Mouse (Mus musculus) embryonic facial prominence, embryonic 11.5 days (tissue): ENCODE results near the gene Xylt1. TPM values are rescaled to one million over a fixed set of nuclear protein-coding genes. Genes with fewer than 3 reads are reported as not detected.

Experiments used
- ATAC-seq: fragments of 200-750 bp; cut with Nextera tagmentation; replicated peaks from 2 replicates; pipeline ENCODE4 v1.8.0; 2017; ENCODE audit warnings: low read depth; ENCODE audit not compliant: insufficient number of reproducible peaks, low FRiP score, low TSS enrichment
- DNase-seq: peaks from one replicate; pipeline ENCODE4 v3.0.0-alpha.2; 2015; ENCODE audit warnings: low spot score
- H3K27ac ChIP-seq: fragments of 300-500 bp; sonication (generic); replicated peaks from 2 replicates; pipeline ENCODE4 v1.5.1; 2014; ENCODE audit warnings: mild to moderate bottlenecking, low read depth, low read length, control low read depth
- H3K27me3 ChIP-seq: fragments of 300-500 bp; sonication (generic); 2 replicates; pipeline ENCODE4 v1.6.1; 2014; ENCODE audit warnings: mild to moderate bottlenecking, low read length, moderate library complexity, mixed read lengths; ENCODE audit not compliant: control insufficient read depth, insufficient read depth
- H3K36me3 ChIP-seq: fragments of 300-500 bp; sonication (generic); replicated peaks from 2 replicates; pipeline ENCODE4 v1.6.1; 2014; ENCODE audit warnings: low read depth, mild to moderate bottlenecking, low read length, moderate library complexity, mixed read lengths; ENCODE audit not compliant: control insufficient read depth, insufficient read depth
- H3K4me1 ChIP-seq: fragments of 300-500 bp; sonication (generic); 2 replicates; pipeline ENCODE4 v1.6.1; 2014; ENCODE audit warnings: low read length, mixed read lengths; ENCODE audit not compliant: control insufficient read depth, insufficient read depth
- H3K4me2 ChIP-seq: fragments of 300-500 bp; sonication (generic); 2 replicates; pipeline ENCODE4 v1.6.1; 2014; ENCODE audit warnings: low read depth, mild to moderate bottlenecking, control low read depth, low read length, moderate library complexity
- H3K4me3 ChIP-seq: fragments of 300-500 bp; sonication (generic); 2 replicates; pipeline ENCODE4 v1.5.1; 2014; ENCODE audit warnings: low read depth, low read length, control low read depth
- H3K9ac ChIP-seq: fragments of 300-500 bp; sonication (generic); replicated peaks from 2 replicates; pipeline ENCODE4 v1.6.1; 2014; ENCODE audit warnings: mild to moderate bottlenecking, control low read depth, low read length
- H3K9me3 ChIP-seq: fragments of 300-500 bp; sonication (generic); replicated peaks from 2 replicates; pipeline ENCODE4 v1.6.1; 2016; ENCODE audit warnings: mild to moderate bottlenecking, low read length, inconsistent platforms, mixed read lengths; ENCODE audit not compliant: control insufficient read depth
- WGBS: fragments of 180-500 bp; shearing (Covaris S2); extraction: QIAGEN DNeasy Blood & Tissue Kit; methylation state at CpG from one replicate; pipeline ENCODE4 v1.1.7; 2014; 5-methylcytosine and 5-hydroxymethylcytosine counted together
- polyA plus RNA-seq: library from polyadenylated mRNA; unstranded; fragments of >200 nt; fragmentation: Nextera tagmentation; extraction: Ambion mirVana; gene quantifications from 2 replicates; pipeline ENCODE4 v1.2.1, GENCODE M21; 2014

Xylt1 gene
- polyA plus RNA-seq, 1 experiment from 2014 or later: 1.4 TPM

DNA sequence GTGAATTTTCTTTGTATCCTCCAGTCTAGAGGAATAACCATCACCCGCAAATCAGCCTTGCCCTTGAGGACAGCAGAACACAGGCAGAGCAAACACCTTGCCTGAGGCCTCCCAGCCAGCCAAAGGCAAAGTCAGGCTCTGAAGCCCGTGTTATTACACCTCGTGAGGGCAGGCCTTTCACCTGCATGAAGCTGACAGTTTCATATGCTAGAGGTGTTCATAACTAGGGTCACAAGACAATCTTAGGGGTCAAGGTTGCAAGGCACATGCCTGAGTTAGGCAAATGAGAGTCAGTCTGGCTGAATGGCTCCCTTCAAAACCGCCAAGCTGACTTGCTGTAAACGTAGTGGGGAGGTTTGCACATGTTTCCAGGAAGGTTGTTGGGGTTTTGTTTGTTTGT lies 186.5 kb downstream of the Xylt1 start:
- Histone ChIP-seq H3K9ac (no peak overlapping the region), H3K27me3 (no peaks in the 10 kb centered on the region)
- no peak for DNase-seq

DNA sequence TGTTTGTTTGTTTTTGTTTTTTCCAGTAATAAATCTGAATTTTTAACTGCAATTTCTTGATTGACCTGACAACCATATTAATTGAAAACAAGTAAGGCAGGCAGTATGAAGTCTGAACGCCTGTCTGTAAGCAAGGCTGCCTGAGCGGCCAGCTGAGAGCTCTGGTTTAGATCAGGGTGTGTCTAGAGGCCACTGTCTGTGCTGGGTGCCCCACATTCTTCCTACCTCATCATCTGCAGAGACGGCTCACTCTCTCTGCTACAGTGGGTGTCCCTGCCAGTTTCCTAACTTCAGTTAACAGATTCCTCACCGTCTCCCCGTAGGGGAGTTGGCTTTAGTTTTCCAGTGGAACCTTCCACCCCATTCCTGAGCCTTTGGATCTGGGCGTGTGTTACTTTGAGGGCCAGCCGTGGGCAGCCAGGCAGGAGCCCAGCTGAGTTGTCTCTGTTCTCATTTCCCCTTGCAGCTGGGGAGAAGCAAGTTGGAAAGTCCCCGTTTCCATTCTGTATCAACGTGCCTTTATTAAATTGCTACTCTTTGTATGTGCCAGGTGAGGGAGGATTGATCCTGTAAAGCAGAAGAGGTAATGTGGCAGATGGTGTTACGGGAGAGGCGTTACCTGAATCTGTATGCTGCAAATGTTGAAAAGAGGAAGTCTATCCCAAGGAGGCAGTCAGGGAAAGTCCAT lies 187.0 kb downstream of the Xylt1 start:
- H3K9me3 ChIP-seq: no peaks in the 10 kb centered on the region
- no peak overlapping the region for H3K9ac ChIP-seq
- ATAC-seq (no peak), DNase-seq (no peak)
- H3K4me3 ChIP-seq: no peak overlapping the region
- WGBS: 83% methylated on average over 11 of the region's 11 CpGs
- no peaks in the 10 kb centered on the region for H3K36me3 ChIP-seq
- no peaks in the 10 kb centered on the region for H3K27me3 ChIP-seq
- no peak overlapping the region for H3K4me2 ChIP-seq
- no peak overlapping the region for H3K27ac ChIP-seq
- no peaks in the 10 kb centered on the region for H3K4me1 ChIP-seq

More for the DNA sequence above, 186.5 kb downstream of the Xylt1 start:
- Histone ChIP-seq H3K36me3 (no peaks in the 10 kb centered on the region), H3K27ac (no peak overlapping the region), H3K9me3 (no peaks in the 10 kb centered on the region), H3K4me2 (no peak overlapping the region), H3K4me1 (no peaks in the 10 kb centered on the region), H3K4me3 (no peak overlapping the region)
- 78% methylated on average over 5 of the region's 5 CpGs for WGBS
- no peak for ATAC-seq

DNA sequence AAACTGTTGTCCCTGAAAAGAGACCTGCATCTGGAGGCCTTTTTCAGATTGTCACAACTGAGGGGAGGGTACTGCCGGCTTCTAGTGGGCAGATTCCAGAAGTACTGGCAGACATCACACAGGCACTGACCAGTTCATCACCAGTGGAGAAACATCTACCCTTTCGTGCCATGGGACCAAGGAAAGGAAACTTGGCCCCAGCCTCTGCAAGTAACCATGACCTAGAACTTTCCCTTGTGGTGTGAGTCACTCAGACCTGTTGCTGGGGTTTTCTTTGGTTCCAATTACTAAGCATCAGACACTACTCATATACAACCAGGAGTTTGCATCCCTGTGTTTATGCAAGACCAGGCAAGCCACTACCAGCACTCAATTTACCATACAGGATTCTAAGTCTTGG lies 190.4 kb downstream of the Xylt1 start:
- H3K9me3 ChIP-seq: no peaks in the 10 kb centered on the region
- H3K4me1 ChIP-seq: no peaks in the 10 kb centered on the region
- H3K4me2 ChIP-seq: no peak overlapping the region
- ATAC-seq: no peak
- no peak for DNase-seq
- 91% methylated on average over 2 of the region's 2 CpGs for WGBS
- no peak overlapping the region for H3K4me3 ChIP-seq
- H3K9ac ChIP-seq: no peak overlapping the region
- no peaks in the 10 kb centered on the region for H3K36me3 ChIP-seq
- H3K27ac ChIP-seq: no peak overlapping the region
- no peaks in the 10 kb centered on the region for H3K27me3 ChIP-seq

DNA sequence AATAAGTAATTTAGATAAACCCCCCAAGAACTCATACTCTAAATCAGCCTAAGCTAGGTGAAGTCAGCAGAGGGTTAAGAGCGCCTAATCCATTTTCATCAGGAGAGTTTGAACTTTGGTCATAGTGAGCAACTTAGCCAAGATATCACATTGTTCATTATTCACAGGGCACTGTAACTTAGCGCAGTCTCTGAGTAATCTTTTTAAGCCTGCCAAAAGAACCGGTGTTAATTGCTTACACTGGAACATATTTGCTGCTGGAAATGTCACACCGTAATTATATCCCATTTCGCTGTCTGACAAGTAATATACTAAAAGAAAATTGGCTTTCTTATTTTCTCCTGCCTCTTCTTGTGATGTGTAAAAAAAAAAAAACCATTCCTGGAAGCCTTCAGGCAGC lies 190.9 kb downstream of the Xylt1 start:
- Histone ChIP-seq H3K36me3 (no peaks in the 10 kb centered on the region), H3K4me2 (no peak overlapping the region), H3K27ac (no peak overlapping the region), H3K4me1 (no peaks in the 10 kb centered on the region), H3K4me3 (no peak overlapping the region), H3K9me3 (no peaks in the 10 kb centered on the region), H3K27me3 (no peaks in the 10 kb centered on the region), H3K9ac (no peak overlapping the region)
- DNase-seq (no peak), ATAC-seq (no peak)
- 74% methylated on average over 5 of the region's 5 CpGs for WGBS

DNA sequence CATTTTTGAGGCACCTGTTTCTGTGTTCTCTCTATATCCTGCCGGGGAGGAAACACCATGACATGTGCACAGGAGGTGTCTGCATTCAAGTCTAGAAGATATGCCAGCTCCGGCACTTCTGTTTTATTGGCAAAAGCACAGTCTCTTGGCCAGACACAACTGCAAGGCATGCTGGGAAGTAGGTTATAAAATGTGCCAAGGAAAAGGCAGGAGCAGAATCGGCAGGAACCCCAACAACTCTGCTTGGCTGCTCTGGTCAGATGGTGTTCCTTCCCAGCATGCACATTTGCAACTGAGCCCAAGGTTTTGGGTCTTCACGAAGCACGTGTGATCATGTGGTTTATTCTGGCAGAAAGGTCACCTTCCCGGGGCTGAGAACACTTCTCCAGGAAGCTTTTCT lies 192.4 kb downstream of the Xylt1 start:
- DNase-seq (no peak), ATAC-seq (no peak)
- Histone ChIP-seq H3K4me2 (no peak overlapping the region), H3K27me3 (no peaks in the 10 kb centered on the region), H3K9ac (no peak overlapping the region), H3K4me1 (no peaks in the 10 kb centered on the region), H3K9me3 (no peaks in the 10 kb centered on the region), H3K27ac (no peak overlapping the region), H3K36me3 (no peaks in the 10 kb centered on the region), H3K4me3 (no peak overlapping the region)
- WGBS: 75% methylated on average over 6 of the region's 6 CpGs

DNA sequence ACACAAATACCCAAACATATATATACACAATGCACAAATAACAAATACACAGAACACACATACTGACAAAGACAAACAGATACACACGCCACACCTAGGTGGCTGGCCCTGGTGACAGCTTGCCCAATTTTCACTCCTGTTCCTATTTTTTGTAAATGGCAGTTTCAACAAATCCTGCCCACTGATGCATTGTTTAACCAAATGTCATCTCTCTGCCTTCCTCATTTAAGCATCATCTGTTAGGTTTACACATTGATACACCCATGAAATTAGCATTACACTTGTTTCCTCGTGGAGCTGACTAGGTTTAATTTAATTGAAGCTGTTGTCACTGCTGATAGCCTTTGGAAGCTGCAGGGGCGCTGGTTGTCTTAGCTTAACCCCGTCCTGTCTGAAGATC lies 194.6 kb downstream of the Xylt1 start:
- Histone ChIP-seq H3K9ac (no peak overlapping the region), H3K4me2 (no peak overlapping the region), H3K4me3 (no peak overlapping the region), H3K27me3 (no peaks in the 10 kb centered on the region), H3K27ac (no peak overlapping the region), H3K4me1 (no peaks in the 10 kb centered on the region), H3K36me3 (no peaks in the 10 kb centered on the region), H3K9me3 (no peaks in the 10 kb centered on the region)
- DNase-seq: no peak
- ATAC-seq: no peak
- 47% methylated on average over 4 of the region's 4 CpGs for WGBS

DNA sequence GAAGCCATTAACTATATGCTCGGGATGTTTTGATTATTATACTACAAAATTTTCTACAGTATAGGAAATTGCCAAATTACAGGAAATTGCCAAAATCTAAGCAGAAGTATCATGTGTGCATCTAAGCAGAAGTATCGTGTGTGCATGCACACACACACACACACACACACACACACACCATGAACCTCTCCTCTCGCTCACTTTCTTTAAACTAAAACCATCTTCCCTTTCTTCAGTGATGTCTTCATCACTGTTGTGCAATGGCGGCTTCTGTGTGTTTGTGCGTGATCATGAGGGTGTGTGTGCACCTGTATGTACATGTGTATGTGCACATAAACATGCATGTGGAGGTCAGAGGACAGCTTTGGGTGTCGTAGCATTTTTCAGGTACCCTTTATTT lies 196.3 kb downstream of the Xylt1 start:
- 91% methylated on average over 6 of the region's 6 CpGs for WGBS
- ATAC-seq: no peak

DNA sequence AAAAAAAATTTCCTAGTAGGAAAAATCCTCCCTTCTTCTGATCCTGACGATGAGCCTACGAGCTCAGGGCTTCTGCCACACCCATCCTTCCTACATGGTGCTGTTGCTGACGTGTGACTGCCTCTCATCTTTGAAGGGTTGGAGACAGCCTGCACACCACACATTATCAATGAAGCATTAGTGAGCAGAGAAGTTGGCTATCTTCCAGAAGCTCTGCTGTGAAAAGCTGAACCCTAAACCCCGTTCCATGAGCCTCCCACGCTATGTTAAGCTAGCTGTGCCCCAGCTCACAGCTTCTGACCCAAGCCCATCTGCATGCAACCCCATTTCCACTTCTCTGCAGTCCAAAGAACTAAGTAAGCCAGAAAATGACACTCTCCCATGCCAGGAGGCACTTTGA lies 204.4 kb downstream of the Xylt1 start:
- 83% methylated on average over 5 of the region's 5 CpGs for WGBS
- H3K9me3 ChIP-seq: no peaks in the 10 kb centered on the region
- ATAC-seq (no peak), DNase-seq (no peak)
- no peak overlapping the region for H3K4me2 ChIP-seq
- H3K27me3 ChIP-seq: no peaks in the 10 kb centered on the region
- H3K4me3 ChIP-seq: no peak overlapping the region
- H3K9ac ChIP-seq: no peak overlapping the region
- no peaks in the 10 kb centered on the region for H3K4me1 ChIP-seq
- no peaks in the 10 kb centered on the region for H3K36me3 ChIP-seq
- no peak overlapping the region for H3K27ac ChIP-seq

More for the DNA sequence above, 196.3 kb downstream of the Xylt1 start:
- Histone ChIP-seq H3K9ac (no peak overlapping the region), H3K36me3 (no peaks in the 10 kb centered on the region), H3K27me3 (no peaks in the 10 kb centered on the region), H3K9me3 (no peaks in the 10 kb centered on the region), H3K27ac (no peak overlapping the region), H3K4me3 (no peak overlapping the region), H3K4me2 (no peak overlapping the region), H3K4me1 (no peaks in the 10 kb centered on the region)
- no peak for DNase-seq
